Mouse (Mus musculus): ENCODE data around the gene Vmn2r18. TPM values are rescaled to one million over a fixed set of nuclear protein-coding genes. Genes with fewer than 3 reads are reported as not detected.

Vmn2r18 gene
- polyA plus RNA-seq, 1 experiment from 2014 or later, result not detected

Other genes starting within 250 kb of the Vmn2r18 start
- not detected in 2 replicates for gene Gm42906, start 177.9 kb downstream of the Vmn2r18 start, polyA plus RNA-seq (2014; fragmentation: Nextera tagmentation; extraction: Ambion mirVana)
- 95.3 and 108 TPM in 2 replicates for gene Rfc3, start 45.2 kb upstream of the Vmn2r18 start, polyA plus RNA-seq (2014; fragmentation: Nextera tagmentation; extraction: Ambion mirVana)

All from intestine, embryonic 14.5 days (tissue).